Mouse (Mus musculus): ENCODE results near the gene Rdh1. TPM values are rescaled to one million over a fixed set of nuclear protein-coding genes. Genes with fewer than 3 reads are reported as not detected.

Gene Rdh1
- 0.22 TPM for polyA plus RNA-seq (2017; shearing (Covaris generic))

GRCm38 (mm10) chr10:127759181-127760110 is at the start of gene Rdh1, which contains the start of gene Rdh16f1:
Gene Rdh1, plus strand, starts transcription at chr10:127759721.
Gene Rdh16f1, plus strand, starts transcription at chr10:127759787.

GRCm38 (mm10) chr10:127724178-127724577 is 35.3 kb upstream of the Rdh1 start, which contains the start of gene Tac2:
Gene Tac2, plus strand, starts transcription at chr10:127724478.

GRCm38 (mm10) chr10:127739083-127739660 is 20.3 kb upstream of the Rdh1 start, which contains the start of gene Zbtb39:
Gene Zbtb39, plus strand, starts transcription at chr10:127739538.

GRCm38 (mm10) chr10:127751548-127751947 is 8.0 kb upstream of the Rdh1 start, which contains the start of gene Gpr182:
Gene Gpr182, minus strand, starts transcription at chr10:127751732.

GRCm38 (mm10) chr10:127776011-127776410 is 16.5 kb downstream of the Rdh1 start, which contains the start of gene Rdh9:
Gene Rdh9, plus strand, starts transcription at chr10:127776386.

GRCm38 (mm10) chr10:127800891-127801290 is 41.4 kb downstream of the Rdh1 start, which contains the start of gene Rdh16:
Gene Rdh16, plus strand, starts transcription at chr10:127801152.

Other genes with a start within 250 kb of the Rdh1 start
- gene Ndufa4l2, start 244.8 kb upstream of the Rdh1 start, polyA plus RNA-seq (2017; shearing (Covaris generic)), result not detected
- 106 TPM for gene Shmt2, start 237.3 kb upstream of the Rdh1 start, polyA plus RNA-seq (2017; shearing (Covaris generic))
- gene Nxph4, start 225.2 kb upstream of the Rdh1 start, polyA plus RNA-seq (2017; shearing (Covaris generic)), result not detected
- gene Lrp1, start 138.6 kb upstream of the Rdh1 start, polyA plus RNA-seq (2017; shearing (Covaris generic)), result 1.3 TPM
- 289 TPM for gene Stat6, start 116.7 kb upstream of the Rdh1 start, polyA plus RNA-seq (2017; shearing (Covaris generic))
- gene Nemp1, start 92.8 kb upstream of the Rdh1 start, polyA plus RNA-seq (2017; shearing (Covaris generic)), result 10.1 TPM
- gene Nab2, start 91.2 kb upstream of the Rdh1 start, polyA plus RNA-seq (2017; shearing (Covaris generic)), result 66.6 TPM
- gene Myo1a, start 54.6 kb upstream of the Rdh1 start, polyA plus RNA-seq (2017; shearing (Covaris generic)), result not detected
- not detected for gene Tac2, start 35.2 kb upstream of the Rdh1 start, polyA plus RNA-seq (2017; shearing (Covaris generic))
- 0.43 TPM for gene Zbtb39, start 20.2 kb upstream of the Rdh1 start, polyA plus RNA-seq (2017; shearing (Covaris generic))
- 0.11 TPM for gene Gpr182, start 8.0 kb upstream of the Rdh1 start, polyA plus RNA-seq (2017; shearing (Covaris generic))
- not detected for gene Rdh16f1, start 66 bp downstream of the Rdh1 start, polyA plus RNA-seq (2017; shearing (Covaris generic))
- gene Rdh9, start 16.7 kb downstream of the Rdh1 start, polyA plus RNA-seq (2017; shearing (Covaris generic)), result 0.46 TPM
- gene Rdh16, start 41.4 kb downstream of the Rdh1 start, polyA plus RNA-seq (2017; shearing (Covaris generic)), result not detected
- not detected for gene Rdh19, start 90.2 kb downstream of the Rdh1 start, polyA plus RNA-seq (2017; shearing (Covaris generic))
- not detected for gene Rdh16f2, start 106.8 kb downstream of the Rdh1 start, polyA plus RNA-seq (2017; shearing (Covaris generic))
- gene Rdh7, start 129.1 kb downstream of the Rdh1 start, polyA plus RNA-seq (2017; shearing (Covaris generic)), result not detected
- gene Sdr9c7, start 138.8 kb downstream of the Rdh1 start, polyA plus RNA-seq (2017; shearing (Covaris generic)), result not detected
- not detected for gene Hsd17b6, start 247.9 kb downstream of the Rdh1 start, polyA plus RNA-seq (2017; shearing (Covaris generic))